Mouse (Mus musculus) CH12.LX (cell line): ENCODE results near the gene Mrpl9. TPM values are rescaled to one million over a fixed set of nuclear protein-coding genes. Genes with fewer than 3 reads are reported as not detected.

ENCODE experiments used
- DNase-seq: peaks from one replicate; pipeline ENCODE4 v3.0.0-alpha.2; 2013; ENCODE audit errors: extremely low read depth
- H3K27ac ChIP-seq: 2 replicates; pipeline ENCODE4 v1.5.1; 2012; ENCODE audit warnings: low read depth, mild to moderate bottlenecking, control low read depth, moderate library complexity; ENCODE audit not compliant: insufficient read depth
- H3K27me3 ChIP-seq: replicated peaks from 2 replicates; pipeline ENCODE3; 2012; ENCODE audit warnings: inconsistent platforms
- H3K36me3 ChIP-seq, 2 experiments: replicated peaks in 1 of 2; 2 replicates each; pipeline versions ENCODE3 to v1.6.1; 2012; ENCODE audit warnings: inconsistent platforms in 1 of 2, low read length in 1 of 2, mild to moderate bottlenecking in 1 of 2, mixed read lengths in 1 of 2, moderate library complexity in 1 of 2; ENCODE audit not compliant: control insufficient read depth in 1 of 2, insufficient read depth in 1 of 2
- H3K4me1 ChIP-seq, 2 experiments: 2 replicates each; pipeline ENCODE4 v1.6.1; 2012; ENCODE audit warnings: inconsistent platforms in 1 of 2, moderate library complexity in 1 of 2; ENCODE audit not compliant: insufficient read depth in 2 of 2, control insufficient read depth in 1 of 2
- H3K4me2 ChIP-seq: 2 replicates; pipeline ENCODE4 v1.6.1; 2012; ENCODE audit warnings: low read depth, mild to moderate bottlenecking, control low read depth; ENCODE audit not compliant: poor library complexity, insufficient read depth, severe bottlenecking
- H3K4me3 ChIP-seq, 3 experiments: fragments of 150-350 bp in 1 of 3; sonication (generic) in 1 of 3; replicated peaks in 1 of 3; 2 replicates each; pipeline versions ENCODE3 to v1.5.1; 2011 to 2012; ENCODE audit warnings: low read depth in 2 of 3, low read length in 2 of 3, mild to moderate bottlenecking in 2 of 3, moderate library complexity in 2 of 3, control low read depth in 1 of 3, improper control_type of control experiment in 1 of 3, inconsistent platforms in 1 of 3, mixed read lengths in 1 of 3; ENCODE audit not compliant: poor library complexity in 1 of 3
- H3K79me2 ChIP-seq: replicated peaks from 2 replicates; pipeline ENCODE4 v1.6.1; 2012; ENCODE audit warnings: mild to moderate bottlenecking, moderate library complexity; ENCODE audit not compliant: control insufficient read depth, poor library complexity, insufficient read depth, severe bottlenecking; ENCODE audit errors: extremely low read depth
- H3K9ac ChIP-seq: 2 replicates; pipeline ENCODE4 v1.6.1; 2012; ENCODE audit warnings: low read depth, mild to moderate bottlenecking, control low read depth, moderate library complexity; ENCODE audit not compliant: insufficient read depth
- H3K9me3 ChIP-seq: replicated peaks from 2 replicates; pipeline ENCODE3; 2012; ENCODE audit warnings: low read length, inconsistent platforms, mixed read lengths
- BHLHE40 ChIP-seq: IDR thresholded peaks from 2 replicates; pipeline ENCODE4 v1.6.1; 2011; ENCODE audit warnings: mild to moderate bottlenecking, low read depth, low read length, improper control_type of control experiment
- CHD1 ChIP-seq: IDR thresholded peaks from 2 replicates; pipeline ENCODE4 v1.6.1; 2012; ENCODE audit warnings: low read depth, low read length, improper control_type of control experiment, inconsistent platforms
- E2F4 ChIP-seq: IDR thresholded peaks from 2 replicates; pipeline ENCODE4 v1.6.1; 2011; ENCODE audit warnings: low read depth, low read length, improper control_type of control experiment; ENCODE audit not compliant: insufficient replicate concordance
- KAT2A ChIP-seq: IDR thresholded peaks from 2 replicates; pipeline ENCODE4 v1.6.1; 2012; ENCODE audit warnings: low read length, improper control_type of control experiment, inconsistent platforms; ENCODE audit not compliant: insufficient replicate concordance
- MAFK ChIP-seq: IDR thresholded peaks from 2 replicates; pipeline ENCODE4 v1.6.1; 2011; ENCODE audit warnings: low read length, improper control_type of control experiment; ENCODE audit not compliant: insufficient replicate concordance
- MAZ ChIP-seq: IDR thresholded peaks from 2 replicates; pipeline ENCODE4 v1.6.1; 2012; ENCODE audit warnings: low read depth, mild to moderate bottlenecking, inconsistent platforms, low read length, improper control_type of control experiment, moderate library complexity
- NELFE ChIP-seq: IDR thresholded peaks from 2 replicates; pipeline ENCODE4 v1.6.1; 2011; ENCODE audit warnings: low read depth, low read length, improper control_type of control experiment
- NRF1 ChIP-seq: IDR thresholded peaks from 2 replicates; pipeline ENCODE4 v1.6.1; 2014; ENCODE audit warnings: low read depth, mild to moderate bottlenecking, inconsistent platforms, low read length, improper control_type of control experiment, moderate library complexity
- PAX5 ChIP-seq: IDR thresholded peaks from 2 replicates; pipeline ENCODE4 v1.6.1; 2012; ENCODE audit warnings: low read length, inconsistent platforms, mixed read lengths
- RAD21 ChIP-seq: IDR thresholded peaks from 2 replicates; pipeline ENCODE4 v1.6.1; 2011; ENCODE audit warnings: low read depth, mild to moderate bottlenecking, low read length, improper control_type of control experiment, moderate library complexity
- SMC3 ChIP-seq: IDR thresholded peaks from 2 replicates; pipeline ENCODE4 v1.6.1; 2011; ENCODE audit warnings: low read depth, low read length, improper control_type of control experiment
- TBP ChIP-seq: conservative IDR thresholded peaks from 2 replicates; pipeline ENCODE4 v1.6.1; 2011; ENCODE audit warnings: low read depth, low read length, improper control_type of control experiment
- USF1 ChIP-seq: IDR thresholded peaks from 2 replicates; pipeline ENCODE4 v1.6.1; 2014; ENCODE audit warnings: low read depth, mild to moderate bottlenecking, inconsistent platforms, low read length, improper control_type of control experiment
- USF2 ChIP-seq: conservative IDR thresholded peaks from 2 replicates; pipeline ENCODE4 v1.6.1; 2011; ENCODE audit warnings: low read depth, low read length, improper control_type of control experiment
- ZC3H11A ChIP-seq: IDR thresholded peaks from 2 replicates; pipeline ENCODE4 v1.6.1; 2012; ENCODE audit warnings: low read depth, mild to moderate bottlenecking, inconsistent platforms, low read length, improper control_type of control experiment
- ZKSCAN1 ChIP-seq: IDR thresholded peaks from 2 replicates; pipeline ENCODE4 v1.6.1; 2012; ENCODE audit warnings: low read depth, inconsistent platforms, low read length, improper control_type of control experiment, borderline replicate concordance
- ZMIZ1 ChIP-seq: IDR thresholded peaks from 2 replicates; pipeline ENCODE4 v1.6.1; 2012; ENCODE audit warnings: low read depth, mild to moderate bottlenecking, inconsistent platforms, low read length, improper control_type of control experiment
- ZNF384 ChIP-seq: IDR thresholded peaks from 2 replicates; pipeline ENCODE4 v1.6.1; 2012; ENCODE audit warnings: low read depth, low read length, improper control_type of control experiment, inconsistent platforms
- dilution Hi-C: fragments of 300-500 bp; cut with MboI; formaldehyde crosslinking; loops from 2 replicates; pipeline ENCODE4 v1.14.3; 2020; ENCODE audit warnings: low sequenced_read_pairs; ENCODE audit not compliant: extremely low pct_unique_long_range_greater_than_20kb, extremely low pct_ligation_motif_present
- in situ Hi-C: fragments of 300-500 bp; cut with MboI; formaldehyde crosslinking; loops from 3 replicates; pipeline ENCODE4 v1.14.3; 2019; ENCODE audit warnings: low sequenced_read_pairs, low pct_ligation_motif_present, low pct_unique_long_range_greater_than_20kb, mixed read lengths
- polyA plus RNA-seq: library from polyadenylated mRNA; unstranded; fragments of >175 nt; gene quantifications from 2 replicates; pipeline ENCODE4 v1.2.1, GENCODE M21; 2012; ENCODE audit warnings: low read depth; ENCODE audit not compliant: insufficient read length
- total RNA-seq, 2 experiments: library from RNA; depleted of rRNA; stranded (reverse); fragments of 300-350 nt in 1 of 2; fragments of >200 nt in 1 of 2; gene quantifications; 2 replicates each; pipeline ENCODE4 v1.2.3; 2012 to 2014

The Mrpl9 gene
- total and polyA plus RNA-seq, 3 experiments: 104 to 114 (median 111) TPM

GRCm38 (mm10) chr3:94398943-94399481 is 44.1 kb upstream of the Mrpl9 start:
- Histone ChIP-seq H3K27me3 (peaks cover 10% of the 10 kb centered on the region), H3K9ac (no peak overlapping the region), H3K4me3 (no peak overlapping the region), H3K9me3 (no peaks in the 10 kb centered on the region), H3K27ac (no peak overlapping the region), H3K79me2 (no peaks in the 10 kb centered on the region), H3K36me3 (no peaks in the 10 kb centered on the region), H3K4me2 (no peak overlapping the region), H3K4me1 (no peaks in the 10 kb centered on the region)
- dilution Hi-C loops (no loop called here), in situ Hi-C loops (no loop called here)
- TF ChIP-seq PAX5: no peak
- no peak for TF ChIP-seq USF2
- no peak for DNase-seq

- no peak for DNase-seq
- dilution Hi-C loops: no loop called here
- H3K27me3 ChIP-seq: peaks cover 12% of the 10 kb centered on the region
- H3K27ac ChIP-seq: no peak overlapping the region
- TF ChIP-seq MAZ (no peak), NELFE (no peak), BHLHE40 (no peak), MAFK (no peak), CHD1 (no peak), NRF1 (no peak), ZC3H11A (no peak), SMC3 (no peak), USF1 (no peak), KAT2A (no peak), E2F4 (no peak), RAD21 (no peak), ZNF384 (no peak), ZKSCAN1 (no peak), ZMIZ1 (no peak), TBP (no peak)
- TF ChIP-seq, all 38 proteins: peak for 0
- Histone ChIP-seq H3K9me3 (no peaks in the 10 kb centered on the region), H3K4me1 (no peaks in the 10 kb centered on the region), H3K79me2 (no peaks in the 10 kb centered on the region), H3K36me3 (no peaks in the 10 kb centered on the region), H3K9ac (no peak overlapping the region), H3K4me3 (no peak overlapping the region), H3K4me2 (no peak overlapping the region)
- in situ Hi-C loops: no loop called here
Measured at GRCm38 (mm10) chr3:94399663-94400310, 43.3 kb upstream of the Mrpl9 start.
